Mouse (Mus musculus) urinary bladder, postnatal 14 days (tissue): ENCODE results near the gene Pim1.

Experiments used
- DNase-seq: peaks from one replicate; pipeline ENCODE4 v3.0.0; 2021; ENCODE audit warnings: low spot score

The Pim1 gene

DNA sequence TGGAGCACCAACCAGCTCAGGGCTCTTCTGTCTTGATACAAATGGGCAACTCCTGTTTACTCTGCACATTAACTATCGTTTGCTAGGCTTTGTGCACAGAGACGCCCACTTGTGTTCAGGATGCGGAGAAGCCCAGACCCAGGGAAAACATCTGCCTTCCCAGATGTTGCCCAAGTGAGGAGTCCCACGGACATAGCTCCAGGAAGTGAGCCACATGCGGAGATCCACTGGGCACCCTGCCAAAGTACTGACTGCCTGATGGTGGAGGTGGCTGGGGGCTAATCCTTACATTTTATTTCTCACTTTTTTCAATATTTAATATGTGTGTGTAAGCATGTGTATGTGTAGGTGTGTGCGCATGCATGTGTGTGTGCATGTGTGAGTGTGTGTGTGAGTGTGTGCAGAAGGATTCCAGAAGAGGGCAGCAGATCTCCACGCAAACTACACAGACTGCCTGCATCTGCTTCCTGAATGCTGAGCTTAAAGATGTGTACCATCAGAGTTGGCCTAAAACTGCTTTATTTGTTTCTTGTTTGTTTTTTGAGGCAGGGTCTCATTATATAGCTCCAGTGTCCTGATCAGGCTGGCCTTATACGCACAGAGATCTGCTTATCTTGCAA, 38.1 kb downstream of the Pim1 start:
- peak; percentile 31 for DNase-seq

DNA sequence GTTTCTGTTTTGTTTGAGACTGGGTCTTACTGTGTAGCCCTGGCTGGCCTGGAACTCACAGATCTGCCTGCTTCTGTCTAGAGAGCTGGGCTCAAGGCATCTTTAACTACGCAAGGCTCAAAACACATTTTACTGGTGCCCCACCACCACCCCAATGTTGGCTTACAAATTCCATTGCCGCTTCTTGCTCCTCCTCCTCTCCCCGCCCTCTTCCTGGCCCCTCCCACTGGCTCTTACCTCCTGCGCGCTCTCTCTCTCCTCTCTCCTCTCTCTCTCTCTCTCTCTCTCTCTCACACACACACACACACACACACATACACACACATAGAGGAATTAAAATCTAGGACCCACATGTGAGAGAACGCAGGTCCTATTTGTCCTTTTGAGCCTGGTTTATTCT, 40.0 kb downstream of the Pim1 start:
- no peak for DNase-seq

DNA sequence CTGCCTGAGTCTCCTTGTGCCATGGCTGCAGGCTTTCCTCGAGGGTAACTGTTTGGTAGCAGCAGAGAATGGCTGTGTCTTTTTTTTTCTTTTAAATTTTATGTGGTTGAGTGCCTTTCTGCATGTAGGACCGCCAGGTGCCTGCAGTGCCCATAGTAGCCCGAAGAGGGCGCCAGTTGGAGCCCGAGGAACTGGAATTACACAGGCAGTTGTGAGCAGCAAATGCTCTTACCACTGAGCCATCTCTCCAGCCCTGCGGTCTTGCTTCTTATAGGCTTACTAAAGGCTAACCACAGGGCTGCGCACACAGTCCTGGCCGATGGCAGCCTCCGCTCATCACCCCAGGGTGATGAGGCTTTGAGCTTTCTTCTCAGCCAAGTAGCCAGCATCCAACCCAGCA, 40.7 kb downstream of the Pim1 start:
- no peak for DNase-seq

DNA sequence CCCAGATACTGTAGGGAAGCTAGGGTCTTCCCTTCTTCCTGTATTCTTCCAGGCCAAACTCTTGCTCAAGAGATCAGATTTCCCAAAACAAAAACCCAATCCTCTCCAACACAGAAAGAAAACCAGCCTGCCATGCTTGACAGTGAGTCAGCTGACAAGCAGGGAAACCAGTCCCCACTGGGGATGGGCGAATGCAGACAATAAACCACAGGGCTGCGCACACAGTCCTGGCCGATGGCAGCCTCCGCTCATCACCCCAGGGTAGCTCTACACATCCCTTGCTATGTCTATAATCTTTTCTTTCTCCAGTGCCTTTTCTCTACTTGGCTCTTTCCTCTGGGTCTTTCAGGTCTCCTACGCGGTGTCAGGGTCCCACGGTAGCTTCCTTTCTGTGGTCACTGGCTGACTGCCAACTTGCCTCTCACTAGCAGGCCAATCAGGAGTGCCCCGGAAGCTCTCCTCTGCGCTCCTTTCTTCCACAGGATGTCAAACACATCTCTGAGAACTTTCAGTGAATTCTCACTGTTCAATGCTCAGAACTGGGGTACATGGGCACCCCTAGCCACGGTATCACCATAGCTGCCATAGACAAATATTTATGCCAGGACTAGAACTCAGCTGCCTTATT, 41.3 kb downstream of the Pim1 start:
- DNase-seq = no peak

DNA sequence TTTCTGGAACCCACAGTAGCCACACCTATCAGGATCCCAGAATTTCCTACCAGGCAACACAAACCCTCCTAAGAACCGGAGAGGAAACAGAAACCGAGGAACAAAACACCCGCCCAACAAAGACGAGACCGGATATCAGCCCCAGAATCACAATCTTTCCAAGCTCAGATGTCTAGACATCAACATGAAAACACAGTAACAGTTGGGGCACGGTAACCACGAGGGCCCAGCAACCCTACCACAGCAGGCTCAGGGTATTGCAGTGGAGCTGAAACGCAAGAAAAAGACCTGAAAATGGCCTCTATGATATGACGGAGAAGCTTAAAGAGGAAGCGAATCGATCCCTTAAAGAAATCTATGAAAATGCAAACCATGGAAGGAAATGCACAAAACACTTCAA, 43.3 kb downstream of the Pim1 start:
- DNase-seq = no peak

DNA sequence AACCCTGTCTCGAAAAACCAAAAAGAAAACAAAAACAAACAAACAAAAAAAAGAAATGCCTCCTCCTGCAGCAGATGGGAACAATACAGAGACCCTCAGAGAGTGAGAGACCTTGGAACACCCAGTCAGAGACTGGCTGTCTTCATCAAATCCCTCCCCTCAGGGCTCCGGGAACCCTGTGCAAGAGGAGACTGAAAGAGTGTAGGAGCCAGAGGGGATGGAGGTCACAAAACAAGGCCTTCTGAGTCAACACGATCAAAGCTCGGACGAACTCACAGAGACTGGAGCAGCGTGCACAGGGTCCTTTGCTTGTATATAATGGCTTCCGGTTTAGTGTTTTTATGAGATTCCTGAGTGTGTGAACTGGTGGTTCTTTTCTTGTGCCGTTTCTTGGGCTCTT, 49.9 kb downstream of the Pim1 start:
- no peak for DNase-seq

DNA sequence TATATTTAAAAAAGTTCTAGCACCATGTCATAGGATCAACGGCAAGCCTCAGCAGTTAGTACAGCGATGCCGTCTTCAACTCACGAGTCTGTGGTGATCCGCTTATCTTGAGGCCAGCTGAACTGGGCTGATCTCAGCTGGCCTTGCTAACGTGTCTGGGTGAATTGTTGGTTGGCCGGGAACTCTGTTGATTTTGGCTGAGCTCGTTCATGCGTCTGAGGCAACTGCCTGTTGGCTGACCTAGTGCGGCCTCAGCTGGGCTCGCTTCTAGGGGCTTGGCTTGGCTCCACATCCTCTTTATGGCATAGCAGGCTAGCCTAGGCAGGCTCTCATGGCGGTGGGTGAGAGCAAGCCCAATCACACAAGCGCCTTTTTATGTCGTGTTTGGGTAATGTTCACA, 50.9 kb downstream of the Pim1 start:
- peak; percentile 70 for DNase-seq

DNA sequence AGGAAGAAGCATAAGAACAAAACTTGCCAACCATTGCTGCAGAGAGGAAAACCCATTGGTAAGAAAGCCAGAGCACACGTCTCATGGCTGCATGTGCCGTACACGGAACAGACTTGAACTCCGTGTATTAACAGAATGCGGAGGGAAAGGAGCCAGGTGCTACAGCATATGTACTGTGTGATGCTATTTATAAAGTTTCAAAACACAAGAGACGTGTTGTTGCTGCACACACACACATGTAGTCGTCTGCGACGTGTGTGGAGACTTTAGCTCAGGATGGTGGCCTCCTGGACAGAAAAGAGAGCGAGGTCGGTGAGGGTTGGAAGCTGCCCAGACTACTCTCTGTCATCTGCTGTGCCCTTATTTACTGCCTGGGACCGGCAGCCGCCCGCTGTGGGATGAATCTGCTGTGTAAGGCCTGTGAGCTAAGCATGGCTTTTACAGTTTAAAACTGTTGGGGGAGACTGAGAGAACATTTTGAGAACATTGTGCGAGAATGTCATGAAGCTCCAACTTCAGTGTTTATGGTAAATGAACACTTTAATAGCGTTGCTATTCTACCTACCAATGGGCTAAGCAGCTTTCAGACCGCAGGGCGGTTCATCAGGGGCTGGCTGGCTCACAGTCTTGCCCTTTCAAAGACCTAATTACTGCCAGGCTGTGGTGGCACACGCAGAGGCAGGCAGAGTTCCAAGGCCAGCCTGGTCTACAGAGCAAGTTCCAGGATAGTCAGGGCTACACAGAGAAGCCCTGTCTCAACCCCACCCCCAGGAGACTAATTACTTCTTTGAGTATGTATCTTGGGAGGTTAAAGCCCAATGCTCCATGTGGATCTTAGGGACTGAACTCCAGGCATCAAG, 52.5 kb downstream of the Pim1 start:
- DNase-seq = no peak

DNA sequence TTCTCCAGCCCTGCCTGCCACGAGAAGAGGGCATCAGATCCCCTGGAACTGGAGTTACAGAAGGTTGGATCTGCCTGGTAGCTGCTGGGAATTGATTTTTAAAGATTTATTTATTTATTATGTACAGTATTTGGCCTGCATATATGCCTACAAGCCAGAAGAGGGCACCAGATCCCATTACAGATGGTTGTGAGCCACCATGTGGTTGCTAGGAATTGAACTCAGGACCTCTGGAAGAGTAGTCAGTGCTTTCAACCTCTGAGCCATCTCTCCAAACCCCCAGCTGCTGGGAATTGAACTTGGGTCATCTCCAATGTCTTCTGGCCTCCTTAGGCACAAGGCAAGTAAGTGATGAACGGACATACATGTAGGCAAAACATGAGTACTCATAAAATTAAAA, 53.5 kb downstream of the Pim1 start:
- no peak for DNase-seq

DNA sequence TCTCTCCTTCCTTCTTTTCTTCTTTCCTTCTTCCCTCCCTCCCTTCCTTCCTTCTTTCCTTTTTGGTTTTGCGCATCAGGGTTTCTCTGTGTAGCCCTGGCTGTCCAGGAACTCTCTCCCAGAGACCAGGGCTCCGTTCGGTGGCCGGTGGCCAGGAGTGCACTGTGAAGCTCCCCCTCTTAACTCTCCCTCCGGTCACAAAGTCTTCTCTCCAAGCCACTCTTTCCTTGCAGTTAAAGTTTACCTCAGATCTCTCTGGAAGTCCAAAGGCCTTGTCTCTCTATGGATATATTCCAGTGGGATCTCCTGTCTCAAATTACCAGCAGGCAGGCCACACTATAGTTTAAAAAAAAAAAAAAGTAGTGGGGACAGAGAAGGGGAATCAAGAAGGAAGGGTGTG, 54.7 kb downstream of the Pim1 start:
- no peak for DNase-seq
